Comparison of ENCODE assay signal across 8 mouse cellular contexts in genomic region chr1:175923848-175924787, GRCm38 (mm10). TPM values are rescaled to one million over a fixed set of nuclear protein-coding genes. Genes with fewer than 3 reads are reported as not detected.
DNase-seq lines count a peak whose midpoint lies in the region; ATAC-seq and TF ChIP-seq lines count a peak whose summit lies in the region.

No protein-coding gene starts in this region.

- H3K4me2 ChIP-seq in hindbrain, embryonic 13.5 days = no peak overlapping the region
- H3K4me2 ChIP-seq in midbrain, embryonic 16.5 days (ENCODE audit: low read length) = no peak overlapping the region

- H3K4me1 ChIP-seq in hindbrain, embryonic 10.5 days (replicated peaks) = no peaks in the 10 kb centered on the region
- H3K4me1 ChIP-seq in hindbrain, embryonic 13.5 days (replicated peaks) = no peaks in the 10 kb centered on the region
- H3K4me1 ChIP-seq in cerebellum, adult 2 months (ENCODE audit: control insufficient read depth, insufficient read depth, low read length) = no peaks in the 10 kb centered on the region; the same call in 1 of the 2 replicates
- no peaks in the 10 kb centered on the region for H3K4me1 ChIP-seq in midbrain, embryonic 16.5 days (ENCODE audit: control insufficient read depth, insufficient read depth, low read length)
- H3K4me1 ChIP-seq in spleen, adult 2 months (ENCODE audit: control insufficient read depth, insufficient read depth, insufficient read length) = no peaks in the 10 kb centered on the region

- TF ChIP-seq CTCF in cerebellum, adult 2 months (IDR thresholded peaks at IDR 0.05; ENCODE audit: borderline replicate concordance, insufficient read depth, low read depth, low read length) = peak; percentile 74; the same call in 1 of the 2 replicates
- peak; percentile 61; the same call in 1 of the 2 replicates for TF ChIP-seq CTCF in spleen, adult 2 months (IDR thresholded peaks at IDR 0.05; ENCODE audit: extremely low read depth, insufficient read depth, insufficient read length, insufficient replicate concordance)

- H3K9ac ChIP-seq in hindbrain, embryonic 13.5 days = no peak overlapping the region
- no peak overlapping the region for H3K9ac ChIP-seq in midbrain, embryonic 16.5 days (ENCODE audit: low read depth, low read length)

- WGBS in hindbrain, embryonic 10.5 days = 56% methylated on average over 7 of the region's 7 CpGs
- WGBS in hindbrain, embryonic 13.5 days = 52% methylated on average over 7 of the region's 7 CpGs
- 45% methylated on average over 7 of the region's 7 CpGs for WGBS in cerebellum, adult 2 months
- 56% methylated on average over 7 of the region's 7 CpGs for WGBS in midbrain, embryonic 16.5 days
- 48% methylated on average over 7 of the region's 7 CpGs for WGBS in spleen, adult 2 months

- H3K4me3 ChIP-seq in hindbrain, embryonic 10.5 days = no peak overlapping the region
- H3K4me3 ChIP-seq in hindbrain, embryonic 13.5 days = no peak overlapping the region
- H3K4me3 ChIP-seq in cerebellum, adult 2 months (replicated peaks; ENCODE audit: insufficient read depth, low read depth, low read length) = no peak overlapping the region
- no peak overlapping the region for H3K4me3 ChIP-seq in midbrain, embryonic 16.5 days (ENCODE audit: low read depth, low read length)
- H3K4me3 ChIP-seq in spleen, adult 2 months (ENCODE audit: extremely low read depth, insufficient read depth, insufficient read length) = no peak overlapping the region

- ATAC-seq in hindbrain, embryonic 13.5 days (ENCODE audit: low FRiP score) = no peak
- peak; percentile 68 for ATAC-seq in inflammation-experienced regulatory T-cells, adult 6 months
- ATAC-seq in midbrain, embryonic 16.5 days = peak; percentile 67; the same call in 1 of the 2 replicates

- H3K27me3 ChIP-seq in hindbrain, embryonic 10.5 days (ENCODE audit: insufficient read depth, poor library complexity, severe bottlenecking) = no peaks in the 10 kb centered on the region
- H3K27me3 ChIP-seq in hindbrain, embryonic 13.5 days = no peaks in the 10 kb centered on the region
- H3K27me3 ChIP-seq in cerebellum, adult 2 months (ENCODE audit: control insufficient read depth, insufficient read depth, low read length) = no peaks in the 10 kb centered on the region
- no peaks in the 10 kb centered on the region for H3K27me3 ChIP-seq in midbrain, embryonic 16.5 days (ENCODE audit: control insufficient read depth, insufficient read depth, low read depth, low read length)
- H3K27me3 ChIP-seq in spleen, adult 2 months (ENCODE audit: control insufficient read depth, insufficient read depth, low read length) = no peaks in the 10 kb centered on the region

- no peaks in the 10 kb centered on the region for H3K36me3 ChIP-seq in hindbrain, embryonic 10.5 days
- no peaks in the 10 kb centered on the region for H3K36me3 ChIP-seq in hindbrain, embryonic 13.5 days
- H3K36me3 ChIP-seq in midbrain, embryonic 16.5 days (ENCODE audit: control insufficient read depth, insufficient read depth, low read length) = no peaks in the 10 kb centered on the region
- H3K36me3 ChIP-seq in spleen, adult 2 months (ENCODE audit: control insufficient read depth, insufficient read depth, low read length) = no peaks in the 10 kb centered on the region

- DNase-seq in hindbrain, embryonic 10.5 days (ENCODE audit: low spot score) = peak; percentile 65
- DNase-seq in cerebellum, adult 2 months = peak; percentile 54 to 68
- DNase-seq in forelimb bud, embryonic 11.5 days (ENCODE audit: low read depth, low spot score) = peak; percentile 67
- peak; percentile 13 to 63 for DNase-seq in left cerebral cortex, adult 8-10 months (ENCODE audit: low spot score in 2 of 2)
- peak; percentile 18 to 65 for DNase-seq in spleen, adult 2 months (ENCODE audit: low read depth in 1 of 2, low spot score in 2 of 2)

- H3K27ac ChIP-seq in hindbrain, embryonic 10.5 days = no peak overlapping the region
- H3K27ac ChIP-seq in hindbrain, embryonic 13.5 days = no peak overlapping the region
- H3K27ac ChIP-seq in cerebellum, adult 2 months (ENCODE audit: insufficient read depth, low read length) = no peak overlapping the region
- H3K27ac ChIP-seq in midbrain, embryonic 16.5 days (ENCODE audit: low read length) = no peak overlapping the region
- H3K27ac ChIP-seq in spleen, adult 2 months (ENCODE audit: insufficient read depth, low read length) = no peak overlapping the region

- no peaks in the 10 kb centered on the region for H3K9me3 ChIP-seq in hindbrain, embryonic 10.5 days
- peaks cover 3% of the 10 kb centered on the region; the same call in 1 of the 2 replicates for H3K9me3 ChIP-seq in hindbrain, embryonic 13.5 days
- no peaks in the 10 kb centered on the region for H3K9me3 ChIP-seq in midbrain, embryonic 16.5 days (replicated peaks; ENCODE audit: control insufficient read depth, low read length, poor library complexity, severe bottlenecking)

- TF ChIP-seq POLR2A in cerebellum, adult 2 months (IDR thresholded peaks at IDR 0.05; ENCODE audit: borderline replicate concordance, insufficient read depth, low read length) = no peak
- TF ChIP-seq POLR2A in spleen, adult 2 months (IDR thresholded peaks at IDR 0.05; ENCODE audit: low read depth, low read length) = no peak

RNA-seq across cellular contexts. Expression of gene Gm38100, which starts 4.0 kb away (rescaled TPM):
- 0.17 and 0.18 TPM in 2 replicates for polyA plus RNA-seq in hindbrain, embryonic 10.5 days (2016; fragmentation: Nextera tagmentation; extraction: Ambion mirVana)
- polyA plus RNA-seq in hindbrain, embryonic 13.5 days (2015; fragmentation: Nextera tagmentation; extraction: Ambion mirVana) = not detected in 2 replicates
- not detected in 2 replicates for polyA plus RNA-seq in cerebellum, adult 2 months (2012; rRNA removed)
- not detected for polyA plus RNA-seq in inflammation-experienced regulatory T-cells, adult 6 months (2017; shearing (Covaris generic))
- total RNA-seq in left cerebral cortex, adult 8-10 months (2022) = not detected
- polyA plus RNA-seq in midbrain, embryonic 16.5 days (2015; fragmentation: Nextera tagmentation; extraction: Ambion mirVana) = not detected in 2 replicates
- polyA plus RNA-seq in spleen, adult 2 months (2012; rRNA removed) = not detected in 2 replicates

RNA-seq across cellular contexts. Expression of gene Exo1, which starts 43.7 kb away (rescaled TPM):
- 85.3 and 130 TPM in 2 replicates for polyA plus RNA-seq in hindbrain, embryonic 10.5 days (2016; fragmentation: Nextera tagmentation; extraction: Ambion mirVana)
- 11.6 and 13.8 TPM in 2 replicates for polyA plus RNA-seq in hindbrain, embryonic 13.5 days (2015; fragmentation: Nextera tagmentation; extraction: Ambion mirVana)
- 0.32 and 0.49 TPM in 2 replicates for polyA plus RNA-seq in cerebellum, adult 2 months (2012; rRNA removed)
- polyA plus RNA-seq in inflammation-experienced regulatory T-cells, adult 6 months (2017; shearing (Covaris generic)) = 10 to 100 TPM in 1 of 3 experiments, 1 to 10 TPM in 2; 2.4 to 24.1 (median 2.8) TPM
- 1 to 10 TPM in 3 of 4 experiments, under 1 TPM in 1; 0.89 to 4.6 (median 1.2) TPM for total RNA-seq in left cerebral cortex, adult 8-10 months (2022)
- 4.2 and 5.2 TPM in 2 replicates for polyA plus RNA-seq in midbrain, embryonic 16.5 days (2015; fragmentation: Nextera tagmentation; extraction: Ambion mirVana)
- 0.49 and 0.64 TPM in 2 replicates for polyA plus RNA-seq in spleen, adult 2 months (2012; rRNA removed)

RNA-seq across cellular contexts. Expression of gene Rbm8a2, which starts 54.8 kb away (rescaled TPM):
- polyA plus RNA-seq in hindbrain, embryonic 10.5 days (2016; fragmentation: Nextera tagmentation; extraction: Ambion mirVana) = 0.63 and 0.73 TPM in 2 replicates
- 0.53 and 1.2 TPM in 2 replicates for polyA plus RNA-seq in hindbrain, embryonic 13.5 days (2015; fragmentation: Nextera tagmentation; extraction: Ambion mirVana)
- 1.2 and 1.4 TPM in 2 replicates for polyA plus RNA-seq in cerebellum, adult 2 months (2012; rRNA removed)
- 1 to 10 TPM in 1 of 3 experiments, under 1 TPM in 2; 0.63 to 2.5 (median 0.72) TPM for polyA plus RNA-seq in inflammation-experienced regulatory T-cells, adult 6 months (2017; shearing (Covaris generic))
- under 1 TPM in 2 of 4 experiments, not detected in 2; 0.41 to 0.58 TPM for total RNA-seq in left cerebral cortex, adult 8-10 months (2022)
- 0.41 and 0.63 TPM in 2 replicates for polyA plus RNA-seq in midbrain, embryonic 16.5 days (2015; fragmentation: Nextera tagmentation; extraction: Ambion mirVana)
- polyA plus RNA-seq in spleen, adult 2 months (2012; rRNA removed) = not detected in 2 replicates
